Mouse (Mus musculus) frontal cortex, postnatal 10 days (tissue): Measurements from ENCODE around the gene Cct6b.
"Not testable (repeated sequence)": the region's sequence is repeated elsewhere in the genome, so short reads cannot be mapped to it uniquely, and the experiment has no call there.

Experiments used
- DNase-seq, 2 experiments: peaks; one replicate each; pipeline ENCODE4 v3.0.0; 2022; ENCODE audit warnings: low spot score in 2 of 2, mixed read lengths in 1 of 2

Gene Cct6b

DNA sequence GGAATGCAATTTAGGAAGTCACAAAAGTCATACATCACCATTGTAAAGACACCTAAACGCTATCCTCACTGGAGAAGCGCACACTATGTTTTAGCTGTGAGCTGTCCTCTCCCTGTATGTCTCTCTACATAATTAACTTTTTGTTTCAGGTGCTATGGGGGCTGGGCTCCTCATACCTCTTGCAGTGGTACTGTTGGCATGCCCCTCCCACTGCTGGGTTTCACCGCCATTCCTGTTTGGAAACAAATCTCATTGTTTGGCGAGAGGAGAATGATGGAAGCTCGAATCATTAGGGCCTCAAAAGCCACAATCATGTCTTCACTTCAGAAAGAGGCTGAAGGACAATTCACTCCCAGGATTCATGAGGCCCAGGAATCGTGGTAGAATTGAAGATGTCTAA lies 59.0 kb downstream of the Cct6b start:
- no peak for DNase-seq

DNA sequence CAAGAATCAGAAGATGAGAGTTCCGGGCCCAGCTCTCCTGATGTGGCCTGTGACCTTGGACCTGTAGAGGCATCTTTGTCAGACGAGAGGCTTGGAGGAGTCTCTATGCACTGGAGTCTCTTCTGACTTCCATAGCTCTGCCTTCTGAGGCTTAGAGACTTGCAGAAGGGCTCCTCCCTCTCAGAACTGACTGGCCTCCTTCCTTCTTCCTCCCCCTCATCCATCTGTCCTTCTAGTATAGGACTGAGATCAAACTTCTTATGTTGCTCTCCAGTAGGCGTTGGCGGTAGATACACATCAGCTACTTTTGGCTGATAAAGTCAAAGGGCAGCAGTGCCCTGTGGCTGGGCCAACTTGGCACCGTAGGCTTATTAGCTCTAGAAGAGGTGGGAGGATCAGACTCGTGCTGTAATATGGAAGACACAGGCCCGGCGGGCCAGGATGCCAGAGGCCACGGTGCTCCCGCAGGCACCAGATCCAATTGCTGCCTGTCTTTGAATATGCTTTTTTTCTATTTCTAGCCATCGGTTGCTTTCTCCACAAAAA lies 64.2 kb downstream of the Cct6b start:
- DNase-seq, result no peak

DNA sequence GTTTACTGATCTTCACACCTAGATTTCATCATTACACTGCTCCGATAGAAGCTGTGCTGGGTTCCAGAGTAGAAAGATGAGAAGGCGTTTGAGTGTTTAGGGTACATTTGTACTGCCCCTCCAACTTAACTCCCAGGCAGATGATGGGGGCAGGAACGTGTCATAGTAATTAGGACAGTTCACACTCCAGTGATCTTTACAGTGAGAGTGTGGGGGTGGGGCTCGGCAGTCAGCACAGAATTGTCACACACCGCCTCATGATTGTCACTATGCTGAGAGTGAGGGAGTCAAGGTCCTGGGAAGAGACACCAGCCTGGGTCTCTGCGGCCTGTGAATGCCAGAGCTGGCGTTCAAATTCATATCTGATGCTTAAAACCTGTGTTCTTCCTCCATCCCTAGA lies 68.2 kb downstream of the Cct6b start:
- DNase-seq, result no peak

DNA sequence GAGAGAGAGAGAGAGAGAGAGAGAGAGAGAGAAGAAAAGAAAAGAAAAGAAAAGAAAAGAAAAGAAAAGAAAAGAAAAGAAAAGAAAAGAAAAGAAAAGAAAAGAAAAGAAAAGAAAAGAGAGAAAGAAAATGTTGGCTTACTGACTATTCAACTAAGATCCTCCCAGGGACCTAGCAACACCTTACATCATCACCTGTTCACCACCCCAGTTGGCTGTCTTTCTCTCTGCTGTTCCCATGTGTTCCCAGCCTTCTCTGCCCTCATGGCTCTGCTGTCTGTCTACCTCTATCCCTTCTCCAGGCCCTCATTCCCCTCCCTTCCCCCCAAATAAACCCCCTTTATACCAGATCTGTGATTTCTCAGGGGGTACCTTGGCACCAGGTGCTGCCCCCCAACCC lies 69.2 kb downstream of the Cct6b start:
- DNase-seq, result not testable (repeated sequence)

DNA sequence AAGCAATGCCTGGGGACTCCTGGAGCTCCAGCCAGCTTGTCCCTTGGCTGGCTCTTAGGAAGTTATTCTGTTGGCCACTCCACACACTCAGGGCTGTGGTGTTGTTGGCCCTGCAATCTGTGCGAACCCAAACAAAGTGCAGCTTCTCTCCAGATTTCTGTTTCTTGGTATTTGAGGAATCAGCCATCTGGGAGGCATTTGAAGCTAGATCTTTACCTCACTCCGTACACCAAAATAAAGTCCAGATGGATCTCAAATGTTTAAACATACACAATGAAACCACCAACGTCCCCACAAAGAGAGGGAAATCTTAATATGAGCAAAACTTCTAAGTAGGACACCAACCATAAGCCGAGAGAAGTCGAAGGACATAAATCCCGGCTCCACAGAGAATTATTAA lies 71.5 kb downstream of the Cct6b start:
- DNase-seq, result no peak

DNA sequence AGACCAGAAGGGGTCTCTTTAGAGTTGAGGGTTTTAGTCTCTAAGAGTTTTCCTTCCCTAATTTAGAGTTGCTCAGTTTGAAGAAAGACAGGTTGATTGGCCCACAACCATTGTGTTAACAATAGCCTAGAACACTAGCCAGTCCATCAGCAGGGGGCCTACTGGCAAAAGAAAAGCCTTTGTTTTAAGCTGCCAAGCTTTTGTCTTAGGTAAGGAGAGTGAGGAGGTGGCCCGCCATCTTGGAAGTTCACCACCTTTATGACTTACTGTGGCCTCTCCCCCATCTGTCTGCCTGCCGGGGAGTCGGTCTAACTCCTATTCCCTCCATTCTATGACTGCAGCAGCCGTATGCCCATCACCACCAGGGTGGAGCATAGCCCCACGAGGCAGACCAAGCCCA lies 73.6 kb downstream of the Cct6b start:
- DNase-seq, result no peak

DNA sequence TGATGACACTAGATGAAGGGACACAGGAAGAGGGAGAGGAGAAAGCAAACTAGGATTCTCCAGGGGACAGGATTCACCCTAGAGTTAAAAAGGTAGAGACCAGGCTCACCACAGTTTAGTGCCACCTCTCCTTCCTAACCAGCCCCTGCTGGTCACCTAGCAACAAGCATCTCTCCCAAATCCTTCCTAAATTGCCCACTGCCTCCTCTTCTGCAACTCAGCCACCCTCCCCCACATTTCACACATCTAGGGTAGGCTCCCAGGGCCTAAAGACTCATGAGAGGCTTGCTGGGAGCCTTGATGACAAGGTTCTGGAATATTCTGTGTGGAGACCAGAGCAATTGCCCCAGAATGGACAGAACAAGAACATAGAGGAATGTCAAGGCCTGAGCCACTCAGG lies 76.5 kb downstream of the Cct6b start:
- DNase-seq, result no peak

DNA sequence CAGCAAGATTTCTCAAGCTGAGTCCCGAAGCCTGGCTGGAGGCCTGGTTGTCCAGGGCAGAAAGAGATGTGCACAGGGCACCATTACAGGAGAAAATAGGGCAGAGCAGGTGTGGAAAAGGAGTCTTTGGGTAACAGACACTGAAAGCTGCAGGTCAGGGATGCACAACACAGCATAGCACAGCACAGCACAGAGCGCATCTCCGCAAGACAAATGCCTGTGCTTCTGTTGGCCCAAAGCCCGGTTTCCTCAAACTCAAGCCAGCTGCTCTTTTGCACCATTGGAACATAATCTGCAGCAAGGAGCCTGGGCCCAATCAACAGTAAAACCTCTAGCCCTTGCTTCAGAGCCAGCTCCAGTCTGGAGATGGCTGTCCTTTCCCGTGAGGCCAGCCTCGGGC lies 79.4 kb downstream of the Cct6b start:
- peak in 1 of 2 experiments; percentile 55 for DNase-seq

DNA sequence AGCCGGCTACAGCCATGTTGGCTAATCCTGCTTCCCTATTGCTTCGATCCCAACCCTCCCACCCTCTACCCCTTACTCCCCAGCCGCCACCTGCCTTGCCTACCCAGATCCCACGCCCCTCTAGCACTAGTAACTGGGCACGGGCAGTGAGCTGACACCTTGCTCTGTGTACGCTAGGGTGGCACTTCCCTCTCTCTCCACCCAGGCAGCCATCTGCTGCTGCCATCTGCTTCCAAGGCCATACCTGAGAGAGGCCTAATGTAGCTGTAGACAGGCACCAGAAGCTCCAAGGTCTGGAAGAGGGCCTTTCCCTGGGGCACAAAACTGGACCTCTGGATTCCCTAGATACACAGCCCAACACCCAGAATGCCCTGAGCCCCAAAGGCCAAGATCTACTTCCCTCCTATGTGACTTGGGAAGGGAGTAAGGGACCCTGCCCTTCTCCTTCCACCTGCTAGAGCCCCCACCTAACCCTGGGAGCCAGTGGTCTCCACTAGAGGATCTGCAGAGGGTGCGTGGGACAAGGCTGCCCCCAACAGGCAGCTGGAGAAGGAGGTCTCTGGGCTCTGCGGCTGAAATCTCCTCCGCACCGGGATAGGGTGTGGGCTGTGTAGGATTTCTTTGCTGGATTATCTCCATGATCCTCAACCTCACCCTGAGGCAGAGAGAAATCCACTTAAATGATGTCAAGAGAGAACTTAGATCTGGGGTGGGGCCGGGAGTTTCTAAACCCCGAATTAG lies 80.2 kb downstream of the Cct6b start:
- DNase-seq, result peak in 1 of 2 experiments; percentile 38

DNA sequence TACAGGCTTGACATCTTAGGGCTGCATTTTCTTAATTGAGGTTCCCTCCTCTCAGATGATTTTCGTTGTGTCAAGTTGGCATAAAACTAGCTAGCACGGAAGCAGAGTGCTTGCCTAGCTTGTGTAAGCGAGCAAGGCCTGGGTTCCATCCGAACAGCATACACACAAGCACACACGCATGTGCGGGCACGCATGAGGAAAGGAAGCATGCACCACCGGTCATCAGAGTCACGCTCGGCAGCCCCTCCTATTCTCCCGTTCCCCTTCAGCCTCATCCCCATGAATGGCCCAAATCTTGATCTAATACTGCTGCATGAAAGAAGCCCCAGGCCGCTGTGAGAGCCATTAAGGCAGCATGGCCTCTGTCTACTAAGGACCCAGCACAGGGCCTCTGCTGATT lies 85.6 kb downstream of the Cct6b start:
- DNase-seq, result no peak
